Mouse (Mus musculus) lung, adult 2 months (tissue): ENCODE results near the gene Kctd2.

Source experiments
- CTCF ChIP-seq: fragments of 200-500 bp; IDR thresholded peaks from 2 replicates; pipeline ENCODE4 v1.5.1; 2011; ENCODE audit warnings: mild to moderate bottlenecking, low read length, control low read depth; ENCODE audit not compliant: insufficient read depth
- POLR2A ChIP-seq: fragments of 200-500 bp; IDR thresholded peaks from 2 replicates; pipeline ENCODE4 v1.6.1; 2011; ENCODE audit warnings: low read depth, mild to moderate bottlenecking, control low read depth, low read length, borderline replicate concordance; ENCODE audit errors: extremely low read depth

DNA sequence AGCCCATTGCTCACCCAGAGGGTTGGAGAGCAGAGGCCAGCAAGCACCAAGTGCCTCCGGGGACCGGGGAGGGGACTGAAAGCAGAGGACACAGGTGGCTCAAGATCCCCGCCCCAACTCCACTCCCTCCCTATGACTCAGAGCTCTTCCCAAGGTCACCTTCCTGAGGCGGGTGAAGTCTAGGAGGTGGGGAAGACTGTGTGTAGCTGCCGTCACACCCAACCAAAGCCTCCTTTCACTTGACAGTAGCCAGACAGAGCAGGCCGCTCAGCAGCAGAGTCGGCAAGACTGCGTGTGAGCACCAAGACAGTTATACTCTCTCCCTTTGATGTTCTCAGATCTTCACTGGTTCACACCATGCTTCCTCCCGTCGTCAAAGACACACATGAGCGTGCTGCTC lies 43.5 kb downstream of the Kctd2 start:
- TF ChIP-seq CTCF (no peak), POLR2A (no peak)
